Mouse (Mus musculus): ENCODE results near the gene Ifnlr1.

DNA sequence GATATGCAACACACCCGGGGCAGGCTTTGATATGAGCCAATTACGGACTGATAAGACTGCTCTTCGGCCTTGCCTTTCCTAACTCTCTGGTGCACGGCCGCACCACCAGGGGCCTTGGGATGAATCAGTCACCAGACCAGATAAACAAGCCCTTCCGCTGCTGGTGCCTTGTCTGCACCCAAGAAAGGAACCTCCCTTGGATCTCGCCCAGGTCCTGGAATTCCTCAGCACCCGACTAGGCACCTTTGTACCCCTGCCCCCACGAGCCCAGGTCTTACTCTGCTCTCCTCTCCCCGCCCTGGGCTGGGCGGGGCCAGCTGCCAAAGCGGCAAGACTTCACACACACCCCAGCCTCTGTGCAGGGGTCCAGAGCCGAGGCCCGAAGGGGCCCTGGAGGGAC lies 41.7 kb downstream of the Ifnlr1 start, which contains the start of gene Il22ra1:
- TF ChIP-seq EP300 (IDR thresholded peaks at IDR 0.05; ENCODE audit: low read depth) = no peak
- TF ChIP-seq CTCF (IDR thresholded peaks at IDR 0.05; ENCODE audit: low read depth) = peak; percentile 24; the same call in 1 of the 2 replicates
